Mouse (Mus musculus) cerebellum, postnatal 36 days (tissue): ENCODE results near the gene Cox6a1.
"Not testable (repeated sequence)": the region's sequence is repeated elsewhere in the genome, so short reads cannot be mapped to it uniquely, and the experiment has no call there.

Experiments
- DNase-seq, 2 experiments: peaks; one replicate each; pipeline ENCODE4 v3.0.0; 2021 to 2022; ENCODE audit warnings: mixed read lengths in 2 of 2

The Cox6a1 gene

DNA sequence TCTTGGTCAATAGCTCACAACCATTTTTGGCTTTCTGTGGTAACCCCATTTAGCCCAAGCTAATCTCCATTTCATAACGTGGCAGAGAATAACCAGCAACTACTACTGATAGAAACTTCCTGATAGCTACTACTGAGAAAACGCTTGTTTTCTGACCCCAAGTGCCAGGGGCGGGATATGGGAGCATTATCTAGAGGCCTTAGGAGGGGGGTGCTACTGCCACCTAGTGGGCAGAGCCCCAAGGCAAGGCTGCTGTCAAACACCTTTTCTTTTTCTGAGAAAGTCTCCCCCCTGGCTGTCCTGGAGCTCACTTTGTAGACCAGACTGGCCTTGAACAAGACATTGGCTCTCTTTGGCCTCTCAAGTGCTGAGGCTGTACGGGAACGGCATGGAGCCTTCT lies 1.2 kb downstream of the Cox6a1 start:
- peak; percentile 82 to 83 for DNase-seq

DNA sequence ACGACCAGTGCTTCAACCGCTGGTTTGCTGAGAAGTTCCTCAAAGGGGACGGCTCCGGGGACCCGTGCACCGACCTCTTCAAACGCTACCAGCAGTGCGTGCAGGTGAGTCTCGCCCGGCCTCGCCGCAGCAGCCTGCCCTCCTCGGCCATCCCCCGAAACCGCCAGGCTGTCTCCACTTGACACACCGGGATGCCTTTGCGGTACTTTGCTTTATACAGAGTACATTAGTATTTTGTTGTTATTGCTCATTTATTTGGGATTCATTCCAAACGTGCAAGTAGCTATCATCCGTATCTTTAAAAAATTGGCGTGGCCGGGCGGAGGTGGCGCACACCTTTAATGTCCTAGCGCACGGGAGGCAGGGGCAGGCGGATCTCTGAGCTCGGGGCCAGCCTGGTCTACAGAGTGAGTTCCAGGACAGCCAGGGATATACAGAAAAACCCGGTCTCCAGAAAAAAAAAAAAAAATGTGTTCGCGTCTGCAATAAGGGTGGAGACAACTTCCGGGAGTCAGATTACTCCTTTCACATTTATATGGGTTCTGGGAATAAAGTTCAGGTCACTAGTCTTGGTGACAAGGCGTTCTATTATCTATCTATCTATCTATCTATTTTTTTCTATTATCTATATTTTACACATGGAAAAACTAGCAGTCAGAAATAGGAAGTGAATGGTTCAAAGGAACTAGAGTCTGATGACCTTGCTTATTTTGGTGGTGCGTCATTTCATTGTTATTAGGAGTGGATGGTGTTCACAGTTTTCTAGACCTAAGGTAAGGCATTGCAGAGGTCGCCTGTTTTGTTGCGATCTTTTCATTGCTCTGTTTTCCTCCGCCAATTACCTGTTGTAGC lies 7.2 kb downstream of the Cox6a1 start:
- DNase-seq, result no peak

DNA sequence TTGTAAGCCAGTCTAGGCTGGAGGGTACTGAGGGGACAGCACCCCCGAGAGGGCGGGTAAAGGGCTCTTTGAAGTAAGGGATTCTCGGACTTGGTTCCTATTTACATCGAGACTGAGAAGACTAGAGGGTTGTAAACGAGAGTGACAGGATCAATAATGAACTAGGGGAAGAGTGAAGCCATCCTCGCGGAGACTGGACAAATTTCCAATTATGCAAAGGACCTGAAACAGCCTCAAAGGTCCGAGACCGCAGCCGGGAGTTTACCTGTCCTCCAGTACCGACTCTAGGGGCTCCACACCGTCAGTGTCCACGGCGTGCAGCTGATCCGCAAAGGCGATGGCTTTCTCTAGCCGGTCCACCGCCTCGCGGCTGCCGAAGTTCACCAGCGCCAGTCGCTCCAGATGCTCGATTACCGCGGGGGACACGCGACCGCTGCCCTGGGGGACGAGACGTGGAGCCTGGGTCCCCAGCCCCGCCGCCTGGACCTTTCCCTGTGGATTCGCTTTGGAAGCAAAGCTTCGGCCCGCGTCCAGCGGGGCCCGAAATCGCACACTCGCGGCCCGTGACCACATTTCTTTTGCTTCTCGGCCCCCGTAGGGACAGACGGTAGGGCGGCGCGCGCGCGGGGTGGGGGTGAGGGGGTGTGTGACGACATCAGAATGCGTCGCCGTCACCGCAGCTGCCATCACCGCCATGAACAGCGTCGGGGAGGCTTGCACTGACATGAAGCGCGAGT lies 8.0 kb downstream of the Cox6a1 start, which contains the start of the genes Gatc and Triap1:
TSS of gene Gatc (minus strand) at position 602 of the 737 bp plus-strand sequence.
TSS of gene Triap1 (plus strand) at position 649 of the 737 bp plus-strand sequence.
- DNase-seq, result peak; percentile 91 to 92

DNA sequence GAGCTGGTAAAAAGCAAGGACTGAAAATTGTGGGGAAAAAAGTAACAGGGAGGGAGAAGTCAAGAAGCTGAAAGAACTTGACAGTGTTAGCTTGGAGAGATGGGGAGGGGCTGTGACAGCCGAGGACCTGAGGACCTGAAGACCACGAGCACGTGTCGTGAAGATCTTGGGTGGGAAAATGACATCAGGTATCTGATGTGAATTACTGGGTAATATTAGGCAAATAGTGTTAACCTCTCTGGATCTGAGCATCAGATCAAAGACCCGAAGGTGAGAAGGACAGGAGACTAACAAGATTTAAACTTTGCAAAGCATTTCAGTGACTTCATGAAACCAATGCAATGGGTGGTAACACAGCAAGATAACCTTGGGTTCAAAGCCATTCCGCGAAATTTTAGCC lies 8.8 kb downstream of the Cox6a1 start:
- no peak for DNase-seq

DNA sequence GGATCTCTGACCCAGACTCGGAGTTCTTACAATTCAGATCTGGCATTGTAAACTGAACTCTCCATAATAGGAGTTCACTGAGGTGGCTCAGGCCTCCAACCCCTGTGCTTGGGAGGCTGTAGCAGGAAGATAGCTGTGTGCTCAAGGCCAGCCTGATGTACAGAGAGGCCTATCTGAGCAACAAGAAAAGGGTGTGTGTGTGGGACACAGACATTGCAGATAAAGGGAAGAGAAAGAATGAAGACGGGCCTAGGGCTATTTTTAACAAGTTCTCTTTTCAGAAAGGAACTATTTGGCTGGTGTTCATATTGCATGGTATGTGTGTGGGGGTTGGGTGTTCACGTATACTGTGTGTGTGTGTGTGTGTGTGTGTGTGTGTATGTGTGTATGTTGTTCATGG lies 15.2 kb downstream of the Cox6a1 start:
- no peak for DNase-seq

DNA sequence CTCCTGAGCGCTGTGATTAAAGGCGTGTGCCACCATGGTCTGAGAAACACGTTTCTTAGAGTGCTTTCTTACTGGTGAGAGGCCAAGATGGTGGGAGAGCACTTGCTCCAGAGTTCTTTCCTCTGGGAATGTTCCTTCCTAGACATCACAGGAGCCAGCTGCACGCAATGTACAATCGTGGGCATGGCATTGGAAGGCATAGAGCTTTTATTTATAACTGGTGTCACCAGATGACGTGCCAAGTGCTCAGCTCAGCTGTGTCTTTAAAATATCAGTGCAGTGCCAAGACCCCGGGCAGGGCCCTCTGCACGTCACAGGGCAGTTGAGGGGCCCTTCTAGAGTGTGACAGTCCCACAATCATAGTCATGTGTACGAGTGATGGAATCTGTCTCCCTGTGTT lies 17.8 kb downstream of the Cox6a1 start:
- DNase-seq, result no peak

DNA sequence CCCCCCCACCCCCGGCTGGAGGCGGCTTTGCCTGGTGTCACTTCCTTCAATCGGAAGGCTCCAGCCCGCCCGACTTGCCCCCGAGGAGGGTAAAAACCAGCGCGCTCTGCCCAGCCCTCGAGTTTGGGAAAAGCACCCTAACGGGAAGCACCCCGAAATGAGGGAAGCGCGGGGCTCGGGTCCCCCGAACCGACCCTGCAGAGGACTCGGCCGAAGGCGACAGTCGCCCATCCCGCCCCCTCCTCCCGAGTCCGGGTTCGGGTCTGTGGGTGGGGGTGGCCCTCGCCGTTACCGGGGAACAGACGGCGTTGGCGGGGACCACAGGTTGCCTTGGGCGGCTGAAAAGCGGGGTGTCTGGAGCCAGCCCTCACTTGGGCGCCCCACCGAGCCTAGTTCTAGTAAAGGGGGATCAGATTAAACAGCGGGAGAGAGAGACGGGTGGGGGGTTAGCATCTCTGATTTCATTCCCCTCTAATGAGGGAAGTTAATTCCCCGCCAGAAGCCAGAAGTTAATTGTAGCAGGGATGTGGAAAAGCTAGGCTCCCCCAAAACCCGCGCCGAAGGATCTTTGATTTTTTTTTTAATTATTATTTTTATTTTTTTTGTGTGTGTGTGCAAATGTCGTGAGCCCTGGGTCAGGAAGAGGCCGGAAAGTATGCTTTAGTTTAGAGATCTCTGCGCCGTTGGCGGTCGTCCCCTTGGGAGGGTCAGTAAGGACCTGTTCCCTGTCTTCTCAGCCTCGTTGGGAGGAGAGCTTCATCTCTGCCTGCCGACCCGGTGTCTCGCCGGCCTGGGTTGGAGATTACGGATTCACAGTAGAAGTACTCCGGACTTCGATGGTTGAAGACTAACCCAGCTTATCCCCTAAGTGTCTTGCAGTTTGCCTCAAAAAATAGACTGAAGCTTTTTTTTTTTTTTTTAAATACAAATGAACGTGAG lies 20.9 kb downstream of the Cox6a1 start:
- peak in 1 of 2 experiments; percentile 41 for DNase-seq

DNA sequence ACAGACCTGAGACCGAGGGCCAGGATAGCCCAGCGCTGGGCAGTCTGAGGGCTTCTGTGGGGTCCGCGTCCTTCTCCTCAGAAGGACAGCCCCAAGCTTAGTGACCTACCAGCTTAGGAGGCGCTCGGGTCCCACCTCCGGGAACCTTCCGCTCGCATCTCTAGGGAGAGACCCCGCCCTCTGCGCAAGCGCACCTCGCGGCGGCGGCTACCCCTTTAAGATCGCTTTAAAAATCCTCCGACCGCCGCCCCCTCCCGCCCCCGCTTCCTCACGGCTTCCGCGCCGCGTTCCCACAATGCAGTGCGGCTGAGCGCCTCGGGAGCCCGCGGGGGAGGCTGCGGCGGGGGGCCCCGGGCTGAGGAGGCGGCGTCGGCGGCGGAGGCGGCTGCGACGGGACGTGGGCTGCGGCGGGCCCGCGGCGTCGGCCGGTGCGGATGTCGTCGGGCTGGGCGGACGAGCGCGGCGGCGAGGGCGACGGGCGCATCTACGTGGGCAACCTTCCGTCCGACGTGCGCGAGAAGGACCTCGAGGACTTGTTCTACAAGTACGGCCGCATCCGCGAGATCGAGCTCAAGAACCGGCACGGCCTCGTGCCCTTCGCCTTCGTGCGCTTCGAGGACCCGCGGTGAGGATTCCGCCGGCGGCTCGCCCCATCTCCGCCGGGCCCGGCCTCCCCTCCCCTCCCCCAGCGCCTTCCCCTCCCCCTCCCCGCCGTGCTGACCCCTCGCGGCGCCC lies 21.7 kb downstream of the Cox6a1 start, which contains the start of gene Srsf9:
TSS of gene Srsf9 (plus strand) at position 303 of the 735 bp plus-strand sequence.
- DNase-seq, result peak; percentile 97 to 98

DNA sequence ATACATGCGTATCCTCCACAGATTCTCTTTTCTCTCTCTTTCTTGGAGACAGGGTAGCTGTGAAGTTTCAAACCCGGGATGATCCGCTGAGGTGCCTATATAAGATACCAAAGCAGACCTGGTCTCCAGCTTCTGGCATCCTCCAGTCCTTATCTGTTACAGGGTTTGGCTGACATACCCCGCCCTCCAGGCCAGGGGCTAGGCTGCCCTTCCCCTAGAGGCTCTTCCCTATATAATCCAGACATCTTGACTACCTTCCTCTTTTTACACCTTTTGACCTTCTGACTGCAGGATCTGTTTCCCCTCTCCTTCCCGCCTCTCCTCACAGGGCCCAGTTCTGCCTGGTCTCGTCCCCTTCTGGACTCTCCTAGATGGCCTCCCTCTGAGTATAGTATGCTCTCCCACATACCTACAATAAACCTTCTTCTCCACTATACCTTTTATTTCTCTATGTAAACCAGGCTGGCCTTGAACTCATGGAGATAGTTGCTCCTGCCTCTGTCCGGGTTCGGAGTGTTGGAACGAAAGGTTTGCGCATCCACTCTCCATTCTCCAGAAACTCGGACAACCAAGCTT lies 22.4 kb downstream of the Cox6a1 start:
- no peak for DNase-seq

DNA sequence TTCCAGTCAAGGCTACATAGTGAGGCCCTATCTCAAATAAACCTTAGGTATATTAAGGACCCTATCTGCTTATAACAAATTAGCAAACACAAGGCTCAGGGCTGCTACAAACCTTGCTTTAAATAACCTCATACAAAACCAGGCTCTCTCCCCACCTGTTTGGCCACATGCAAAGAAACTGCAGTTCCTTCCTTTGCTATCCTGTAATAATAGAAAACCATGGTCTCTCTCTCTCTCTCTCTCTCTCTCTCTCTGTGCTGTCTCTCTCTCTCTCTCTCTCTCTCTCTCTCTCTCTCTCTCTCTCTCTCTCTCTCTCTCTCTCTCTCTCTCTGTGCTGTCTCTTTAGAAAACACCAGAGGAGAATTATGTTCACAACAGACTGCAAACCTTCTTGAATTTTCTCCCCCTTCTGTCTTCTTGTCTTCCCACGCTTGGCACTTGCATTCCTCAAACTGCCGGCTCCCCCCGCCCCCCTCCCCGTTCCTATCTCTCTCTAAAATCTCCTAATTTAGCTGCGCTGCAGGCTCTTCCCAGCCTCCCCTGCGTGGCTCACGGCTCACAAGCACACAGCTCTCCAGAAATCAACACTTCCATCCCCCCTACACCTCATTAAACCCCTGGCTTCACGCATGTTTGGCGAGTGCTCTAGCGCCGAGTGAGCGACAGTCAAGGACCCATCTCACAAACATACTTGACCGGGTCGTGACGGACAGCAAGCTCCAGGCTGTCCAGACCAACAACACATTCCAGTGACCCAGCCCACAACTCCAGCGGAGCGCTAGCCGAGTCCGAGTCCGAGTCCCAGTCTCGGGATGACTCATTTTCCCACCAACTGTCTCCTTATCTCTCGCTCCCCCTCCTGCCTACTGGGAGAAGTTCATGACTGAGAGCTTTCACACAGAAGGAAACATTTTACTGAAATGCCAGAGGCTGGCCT lies 29.5 kb downstream of the Cox6a1 start:
- DNase-seq, result peak; percentile 72 to 80

DNA sequence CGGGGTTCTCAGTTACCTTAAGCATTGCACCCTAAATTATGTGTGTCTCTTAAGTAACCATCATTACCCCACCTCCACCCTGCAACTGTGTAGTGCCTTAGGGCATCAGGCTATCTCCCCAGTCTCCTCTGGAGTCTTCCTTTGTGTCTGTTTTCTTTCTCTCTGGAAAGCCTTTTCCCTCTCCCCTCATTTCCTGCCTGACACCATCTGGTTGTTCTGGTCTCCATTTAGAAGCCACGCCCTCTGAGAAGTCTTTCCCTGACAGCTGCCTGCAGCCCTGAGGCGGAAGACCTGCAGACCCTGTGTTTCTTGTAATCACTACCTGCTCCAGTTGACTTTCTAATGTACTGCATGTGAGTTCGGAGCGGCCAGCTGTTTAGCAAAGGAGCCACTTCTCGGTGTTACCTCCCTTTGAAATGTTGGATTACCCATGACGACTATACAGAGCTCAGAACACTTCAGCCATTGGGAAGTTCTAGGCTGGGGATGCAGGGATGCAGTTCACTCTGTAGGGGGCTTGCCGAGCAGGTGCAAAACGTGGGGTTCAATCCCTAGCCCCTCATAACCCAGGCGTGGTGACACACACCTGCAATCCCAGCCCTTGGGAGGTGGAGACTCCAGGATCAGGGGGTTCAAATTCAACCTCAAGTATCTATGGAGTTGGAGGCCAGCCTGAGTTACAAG lies 31.0 kb downstream of the Cox6a1 start:
- no peak for DNase-seq

DNA sequence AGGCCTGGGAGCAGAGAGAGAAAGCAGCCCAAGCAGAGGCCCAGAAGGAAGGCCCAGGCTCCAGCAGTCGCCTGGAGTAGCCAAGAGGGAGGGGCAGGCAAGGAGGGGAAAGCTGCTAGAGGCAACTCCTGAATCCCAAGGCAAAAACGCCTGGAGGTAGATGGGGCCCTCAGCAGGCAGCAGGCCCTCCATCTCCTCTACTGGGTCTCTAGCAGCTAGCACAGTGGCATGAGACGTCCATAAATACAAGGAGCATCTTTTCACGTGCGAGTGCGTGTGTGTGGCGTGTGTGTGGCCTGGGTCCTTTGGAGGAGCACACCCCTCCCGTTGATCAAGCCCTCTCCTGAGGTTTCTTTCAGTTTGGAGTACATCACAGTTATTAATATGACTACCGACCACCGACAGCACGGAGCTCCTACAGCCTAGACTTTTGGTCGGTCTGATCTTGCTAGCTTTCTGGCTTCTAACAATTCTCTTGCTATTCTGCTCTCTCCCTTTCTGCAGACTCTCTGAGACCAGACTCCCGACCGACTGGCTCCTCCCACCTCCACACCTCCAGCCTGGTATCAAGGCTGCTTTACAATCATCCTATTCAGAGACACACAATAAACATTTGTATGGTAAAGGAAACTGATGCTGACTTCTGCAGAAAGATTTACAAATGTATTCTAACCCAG lies 31.7 kb downstream of the Cox6a1 start:
- DNase-seq, result no peak

DNA sequence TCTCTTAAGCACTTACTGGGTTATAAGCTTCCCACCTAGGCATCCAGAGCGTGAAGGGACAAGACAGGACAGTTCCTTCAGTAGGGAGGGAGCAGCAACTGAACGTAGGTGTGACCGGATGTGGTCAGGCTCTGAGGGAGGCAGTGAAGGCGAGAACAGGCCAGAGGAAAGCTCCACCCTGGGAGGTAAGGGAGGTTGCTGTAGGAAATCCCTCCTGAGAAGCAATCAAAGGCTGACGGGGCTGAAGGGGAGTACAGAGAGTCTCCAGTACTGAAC lies 35.2 kb downstream of the Cox6a1 start:
- no peak for DNase-seq

DNA sequence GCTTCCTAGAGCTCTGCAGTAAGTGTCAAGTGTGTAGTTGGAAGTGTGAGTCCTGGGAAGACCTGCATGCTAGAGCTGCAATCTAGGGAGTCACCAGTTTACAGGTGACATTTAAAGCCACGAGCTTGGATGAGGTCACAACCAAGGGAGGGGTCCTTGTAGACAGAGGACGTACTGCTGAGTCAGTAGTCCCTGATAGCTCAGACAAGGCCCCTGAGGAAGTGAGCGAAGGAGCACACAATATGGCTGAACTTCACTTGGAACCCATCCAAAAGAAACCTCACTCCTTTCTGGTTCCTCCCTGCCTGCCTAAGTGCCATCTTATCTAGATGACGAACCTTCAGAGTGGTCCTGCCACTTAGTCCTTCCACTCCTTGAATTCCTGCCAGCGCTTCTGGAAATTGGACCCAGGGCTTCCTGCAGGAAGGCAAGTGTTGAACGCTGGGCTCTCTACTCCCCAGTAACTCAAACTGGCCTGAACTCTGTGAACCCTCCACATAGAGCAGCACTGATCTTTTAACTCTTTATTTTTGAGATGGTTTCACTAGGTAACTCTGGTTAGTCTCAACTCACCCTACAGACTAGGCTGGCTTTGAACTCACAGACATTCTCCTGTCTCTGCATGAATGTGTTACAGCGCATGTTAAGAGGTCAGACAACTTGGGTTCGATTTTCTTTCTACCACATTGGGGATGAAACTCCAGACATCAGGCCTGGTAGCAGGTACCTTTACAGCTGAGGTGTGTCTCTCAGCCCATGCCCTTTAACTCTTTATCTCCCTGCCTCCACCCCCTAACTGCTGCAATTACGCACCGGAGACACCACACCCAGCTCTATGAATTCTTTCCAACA lies 35.7 kb downstream of the Cox6a1 start:
- DNase-seq, result no peak

DNA sequence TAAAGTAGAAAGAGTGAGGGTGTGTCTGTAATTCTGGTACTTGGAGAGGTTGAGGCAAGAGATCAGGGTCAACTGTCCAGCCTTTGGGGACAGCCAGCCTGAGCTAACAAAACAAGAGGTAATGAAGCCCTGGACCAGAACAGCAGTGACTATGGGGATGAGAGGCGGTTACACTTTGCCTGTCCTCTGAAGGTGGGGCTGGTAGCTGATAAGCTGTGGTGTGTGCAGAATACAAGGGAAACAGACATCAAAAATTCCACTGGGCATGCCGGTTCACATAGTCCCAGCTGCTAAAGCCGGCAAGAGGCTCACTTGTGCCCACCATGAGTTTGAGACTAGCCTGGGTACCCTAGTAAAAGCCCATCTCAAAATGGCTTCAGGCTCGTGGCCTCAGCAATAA lies 36.4 kb downstream of the Cox6a1 start:
- no peak for DNase-seq

DNA sequence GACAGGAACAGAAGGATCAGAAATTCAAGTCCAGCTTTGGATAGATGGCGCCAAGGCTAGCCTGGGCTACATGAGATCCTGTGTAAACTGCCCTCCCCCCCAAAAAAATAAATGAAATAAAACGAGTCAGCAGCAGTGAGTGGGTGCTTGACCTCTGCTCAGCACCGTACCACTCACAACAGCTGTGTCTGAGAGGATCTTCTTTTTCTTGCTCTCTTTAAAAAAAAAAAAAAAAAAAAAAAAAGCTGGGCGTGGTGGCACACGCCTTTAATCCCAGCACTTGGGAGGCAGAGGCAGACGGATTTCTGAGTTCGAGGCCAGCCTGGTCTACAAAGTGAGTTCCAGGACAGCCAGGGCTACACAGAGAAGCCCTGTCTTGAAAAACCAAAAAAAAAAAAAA lies 46.6 kb downstream of the Cox6a1 start:
- not testable (repeated sequence) for DNase-seq

DNA sequence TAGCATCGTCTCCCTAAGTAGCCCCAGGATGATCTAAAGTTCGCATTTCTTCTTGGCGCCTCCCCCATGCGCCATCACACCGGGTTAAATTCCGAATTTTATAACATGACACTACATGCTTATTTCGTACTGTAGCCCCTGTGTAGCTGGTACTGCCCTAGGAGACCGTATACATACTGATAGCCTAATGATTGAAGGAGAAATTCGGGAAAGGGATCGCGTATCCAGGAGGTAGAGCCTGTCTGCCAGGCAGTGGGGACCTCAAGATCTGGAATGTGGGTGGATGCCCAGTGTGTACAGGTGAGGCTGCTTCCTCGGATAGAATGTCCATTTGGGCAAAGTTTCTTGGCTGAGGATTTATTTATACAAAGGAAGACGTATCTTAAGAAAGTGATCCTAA lies 47.2 kb downstream of the Cox6a1 start:
- DNase-seq, result no peak
